Mouse (Mus musculus): ENCODE measurements around the gene Slc26a5. TPM values are rescaled to one million over a fixed set of nuclear protein-coding genes. Genes with fewer than 3 reads are reported as not detected.

The Slc26a5 gene
- polyA plus RNA-seq, 1 experiment: not detected

DNA sequence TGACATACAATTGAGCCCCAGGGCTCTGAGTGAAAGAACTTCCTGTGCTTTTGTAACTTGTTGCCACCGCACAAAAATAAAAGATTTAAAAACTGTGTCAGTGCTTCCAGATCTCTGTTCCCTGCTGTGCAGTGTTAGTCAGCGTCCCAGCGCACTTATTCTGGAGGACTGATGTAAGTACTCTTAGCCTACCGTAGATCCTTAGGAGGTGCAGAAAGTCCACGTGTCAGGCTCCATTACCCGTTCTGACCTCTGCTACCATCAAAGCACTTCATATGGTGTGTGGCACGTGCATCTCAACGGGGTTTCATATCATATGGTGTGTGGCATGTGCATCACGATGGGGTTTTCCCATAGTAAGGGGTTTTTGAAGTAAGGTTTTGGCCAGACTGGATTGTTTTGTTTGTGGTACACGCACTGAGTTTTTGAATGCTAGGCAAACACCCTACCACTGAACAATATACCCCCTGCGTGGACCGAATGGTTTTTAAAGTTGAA is 61.7 kb downstream of the Slc26a5 start:
- Histone ChIP-seq H3K9ac (ENCODE audit: low read depth, poor library complexity, severe bottlenecking) (no peak overlapping the region), H3K27ac (ENCODE audit: insufficient read depth, low read length) (no peak overlapping the region), H3K36me3 (ENCODE audit: control insufficient read depth, insufficient read depth, low read length, poor library complexity, severe bottlenecking) (peaks cover 31% of the 10 kb centered on the region), H3K4me3 (ENCODE audit: low read depth, low read length) (no peak overlapping the region), H3K4me1 (ENCODE audit: control insufficient read depth, insufficient read depth, low read length) (no peaks in the 10 kb centered on the region), H3K27me3 (ENCODE audit: control insufficient read depth, insufficient read depth, low read length, poor library complexity, severe bottlenecking) (no peaks in the 10 kb centered on the region; the same call in 1 of the 2 replicates), H3K9me3 (replicated peaks; ENCODE audit: control insufficient read depth, insufficient read depth, low read length, poor library complexity, severe bottlenecking) (no peaks in the 10 kb centered on the region)
- no peak for TF ChIP-seq EP300 (IDR thresholded peaks at IDR 0.05; ENCODE audit: insufficient read depth, low read depth, low read length)
- no peak for TF ChIP-seq CTCF (IDR thresholded peaks at IDR 0.05; ENCODE audit: low read depth, low read length)
- no peak for TF ChIP-seq POLR2A (IDR thresholded peaks at IDR 0.05; ENCODE audit: insufficient read depth, low read length)

DNA sequence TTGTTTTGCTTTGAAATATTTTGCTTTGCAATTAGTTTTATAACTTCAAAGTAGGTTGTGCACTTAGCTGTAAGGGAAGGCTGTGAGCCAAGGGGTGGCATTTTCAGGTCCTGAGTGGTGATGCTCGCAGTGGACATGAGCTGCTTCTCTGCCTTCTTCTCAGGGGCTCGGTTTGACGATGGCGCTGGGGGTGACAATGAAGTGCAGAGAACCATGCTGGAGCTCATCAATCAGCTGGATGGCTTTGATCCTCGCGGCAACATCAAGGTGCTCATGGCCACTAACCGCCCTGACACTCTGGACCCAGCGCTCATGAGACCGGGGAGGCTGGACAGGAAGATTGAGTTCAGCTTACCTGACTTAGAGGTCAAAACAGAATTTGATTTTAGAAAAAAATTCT is 62.5 kb downstream of the Slc26a5 start:
- no peaks in the 10 kb centered on the region for H3K9me3 ChIP-seq (replicated peaks; ENCODE audit: control insufficient read depth, insufficient read depth, low read length, poor library complexity, severe bottlenecking)
- no peak overlapping the region for H3K27ac ChIP-seq (ENCODE audit: insufficient read depth, low read length)
- no peaks in the 10 kb centered on the region for H3K4me1 ChIP-seq (ENCODE audit: control insufficient read depth, insufficient read depth, low read length)
- no peak overlapping the region for H3K4me3 ChIP-seq (ENCODE audit: low read depth, low read length)
- no peak overlapping the region for H3K9ac ChIP-seq (ENCODE audit: low read depth, poor library complexity, severe bottlenecking)
- peaks cover 35% of the 10 kb centered on the region for H3K36me3 ChIP-seq (ENCODE audit: control insufficient read depth, insufficient read depth, low read length, poor library complexity, severe bottlenecking)
- no peaks in the 10 kb centered on the region; the same call in 1 of the 2 replicates for H3K27me3 ChIP-seq (ENCODE audit: control insufficient read depth, insufficient read depth, low read length, poor library complexity, severe bottlenecking)
- TF ChIP-seq EP300 (IDR thresholded peaks at IDR 0.05; ENCODE audit: insufficient read depth, low read depth, low read length) (no peak), CTCF (IDR thresholded peaks at IDR 0.05; ENCODE audit: low read depth, low read length) (no peak), POLR2A (IDR thresholded peaks at IDR 0.05; ENCODE audit: insufficient read depth, low read length) (no peak)

GRCm38 (mm10) chr5:21792166-21792565 is 73.2 kb downstream of the Slc26a5 start:
- no peaks in the 10 kb centered on the region for H3K4me1 ChIP-seq (ENCODE audit: control insufficient read depth, insufficient read depth, low read length)
- TF ChIP-seq EP300 (IDR thresholded peaks at IDR 0.05; ENCODE audit: insufficient read depth, low read depth, low read length): no peak
- no peak for TF ChIP-seq POLR2A (IDR thresholded peaks at IDR 0.05; ENCODE audit: insufficient read depth, low read length)
- no peak for TF ChIP-seq CTCF (IDR thresholded peaks at IDR 0.05; ENCODE audit: low read depth, low read length)
- H3K4me3 ChIP-seq (ENCODE audit: low read depth, low read length): no peak overlapping the region
- no peak overlapping the region for H3K9ac ChIP-seq (ENCODE audit: low read depth, poor library complexity, severe bottlenecking)
- peaks cover 12% of the 10 kb centered on the region; the same call in 1 of the 2 replicates for H3K36me3 ChIP-seq (ENCODE audit: control insufficient read depth, insufficient read depth, low read length, poor library complexity, severe bottlenecking)
- H3K27me3 ChIP-seq (ENCODE audit: control insufficient read depth, insufficient read depth, low read length, poor library complexity, severe bottlenecking): no peaks in the 10 kb centered on the region
- H3K27ac ChIP-seq (ENCODE audit: insufficient read depth, low read length): no peak overlapping the region
- H3K9me3 ChIP-seq (replicated peaks; ENCODE audit: control insufficient read depth, insufficient read depth, low read length, poor library complexity, severe bottlenecking): no peaks in the 10 kb centered on the region

GRCm38 (mm10) chr5:21789061-21789460 is 76.3 kb downstream of the Slc26a5 start:
- no peaks in the 10 kb centered on the region for H3K9me3 ChIP-seq (replicated peaks; ENCODE audit: control insufficient read depth, insufficient read depth, low read length, poor library complexity, severe bottlenecking)
- TF ChIP-seq POLR2A (IDR thresholded peaks at IDR 0.05; ENCODE audit: insufficient read depth, low read length) (no peak), CTCF (IDR thresholded peaks at IDR 0.05; ENCODE audit: low read depth, low read length) (no peak), EP300 (IDR thresholded peaks at IDR 0.05; ENCODE audit: insufficient read depth, low read depth, low read length) (no peak)
- H3K9ac ChIP-seq (ENCODE audit: low read depth, poor library complexity, severe bottlenecking): no peak overlapping the region
- H3K4me3 ChIP-seq (ENCODE audit: low read depth, low read length): no peak overlapping the region
- no peaks in the 10 kb centered on the region for H3K4me1 ChIP-seq (ENCODE audit: control insufficient read depth, insufficient read depth, low read length)
- no peaks in the 10 kb centered on the region for H3K27me3 ChIP-seq (ENCODE audit: control insufficient read depth, insufficient read depth, low read length, poor library complexity, severe bottlenecking)
- no peak overlapping the region for H3K27ac ChIP-seq (ENCODE audit: insufficient read depth, low read length)
- H3K36me3 ChIP-seq (ENCODE audit: control insufficient read depth, insufficient read depth, low read length, poor library complexity, severe bottlenecking): peaks cover 6% of the 10 kb centered on the region; the same call in 1 of the 2 replicates

DNA sequence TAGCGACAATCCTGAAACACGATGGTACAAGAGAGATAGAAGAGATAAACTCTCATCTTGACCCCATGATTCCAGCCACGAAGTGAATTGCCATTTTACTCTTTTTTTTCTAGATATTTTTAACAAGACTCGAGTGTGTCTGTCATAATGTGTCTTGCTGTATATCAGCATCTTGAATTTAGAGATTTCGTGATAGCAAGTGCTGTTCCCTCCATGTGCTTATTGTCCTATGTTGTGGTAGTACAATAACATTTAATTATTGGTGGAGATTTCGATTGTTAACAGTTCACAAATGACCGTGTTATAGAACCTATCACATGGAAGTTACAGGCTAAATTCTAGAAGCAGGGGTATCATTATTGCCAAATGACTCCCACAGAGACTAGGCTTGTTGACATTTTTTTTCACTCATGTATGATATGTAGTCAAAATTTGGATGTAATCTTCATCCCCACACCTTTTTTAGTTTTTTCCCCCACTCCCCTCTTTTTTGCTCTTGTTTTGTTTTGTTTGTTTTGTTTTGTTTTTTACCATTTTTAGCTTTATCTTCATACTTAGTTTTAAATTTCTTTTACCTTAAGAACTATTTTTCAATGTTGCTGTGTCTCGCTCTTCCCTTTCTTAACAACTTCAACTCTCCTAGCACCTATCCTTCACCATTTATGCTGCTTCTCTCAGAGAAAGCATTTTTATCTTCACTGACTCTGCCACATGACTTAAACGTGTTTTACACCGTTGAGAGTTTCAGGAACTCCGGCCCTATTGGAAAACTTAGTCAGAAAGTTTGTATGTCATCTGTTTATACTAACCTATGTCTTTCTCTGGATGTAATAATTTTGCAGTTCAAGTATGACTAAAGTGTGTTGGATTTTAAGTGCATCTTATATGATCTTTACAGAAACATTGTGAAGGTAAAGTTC is 78.0 kb downstream of the Slc26a5 start:
- peak overlapping the region; percentile 88 for H3K9ac ChIP-seq (ENCODE audit: low read depth, poor library complexity, severe bottlenecking)
- no peak overlapping the region for H3K27ac ChIP-seq (ENCODE audit: insufficient read depth, low read length)
- peaks cover 11% of the 10 kb centered on the region for H3K36me3 ChIP-seq (ENCODE audit: control insufficient read depth, insufficient read depth, low read length, poor library complexity, severe bottlenecking)
- TF ChIP-seq EP300 (IDR thresholded peaks at IDR 0.05; ENCODE audit: insufficient read depth, low read depth, low read length): no peak
- no peak for TF ChIP-seq CTCF (IDR thresholded peaks at IDR 0.05; ENCODE audit: low read depth, low read length)
- no peak for TF ChIP-seq POLR2A (IDR thresholded peaks at IDR 0.05; ENCODE audit: insufficient read depth, low read length)
- H3K4me1 ChIP-seq (ENCODE audit: control insufficient read depth, insufficient read depth, low read length): no peaks in the 10 kb centered on the region
- H3K9me3 ChIP-seq (replicated peaks; ENCODE audit: control insufficient read depth, insufficient read depth, low read length, poor library complexity, severe bottlenecking): no peaks in the 10 kb centered on the region
- no peaks in the 10 kb centered on the region for H3K27me3 ChIP-seq (ENCODE audit: control insufficient read depth, insufficient read depth, low read length, poor library complexity, severe bottlenecking)
- peak overlapping the region; percentile 88 for H3K4me3 ChIP-seq (ENCODE audit: low read depth, low read length)
